Mouse (Mus musculus): Measurements from ENCODE around the gene Ssrp1. TPM values are rescaled to one million over a fixed set of nuclear protein-coding genes. Genes with fewer than 3 reads are reported as not detected.

Gene Ssrp1
- total and polyA plus RNA-seq, 3 experiments, result 241 to 437 (median 297) TPM

DNA sequence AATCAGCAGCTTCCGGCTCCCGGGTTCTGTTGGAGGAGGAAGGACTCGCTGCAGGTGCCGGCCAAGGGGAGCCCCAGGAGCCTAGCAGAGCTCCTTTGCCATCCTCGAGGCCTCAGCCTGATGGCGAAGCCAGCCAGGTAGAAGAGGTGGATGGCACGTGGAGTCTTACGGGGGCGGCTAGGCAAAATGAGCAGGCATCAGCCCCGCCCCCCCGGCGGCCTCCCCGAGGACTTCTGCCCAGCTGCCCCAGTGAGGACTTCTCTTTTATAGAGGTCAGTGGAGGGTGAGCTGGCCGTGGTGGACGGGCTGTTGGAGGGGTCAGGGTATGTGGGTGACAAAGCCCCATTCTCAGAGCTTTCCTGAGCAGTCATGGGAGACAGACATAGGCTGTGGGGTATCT lies 33.1 kb downstream of the Ssrp1 start:
- no peaks in the 10 kb centered on the region for H3K79me2 ChIP-seq (replicated peaks; ENCODE audit: control insufficient read depth, extremely low read depth, insufficient read depth, poor library complexity, severe bottlenecking)
- no peak for TF ChIP-seq ZKSCAN1 (IDR thresholded peaks at IDR 0.05; ENCODE audit: borderline replicate concordance, low read depth, low read length)
- TF ChIP-seq JUND (conservative IDR thresholded peaks at IDR 0.05; ENCODE audit: low read depth, low read length), result no peak
- TF ChIP-seq PAX5 (IDR thresholded peaks at IDR 0.05; ENCODE audit: low read length), result no peak
- no peak for TF ChIP-seq SMC3 (IDR thresholded peaks at IDR 0.05; ENCODE audit: low read depth, low read length)
- no peak for TF ChIP-seq POLR2AphosphoS2 (IDR thresholded peaks at IDR 0.05; ENCODE audit: low read depth, low read length)
- no peak for TF ChIP-seq UBTF (IDR thresholded peaks at IDR 0.05; ENCODE audit: low read depth, low read length)
- dilution Hi-C loops (cut with MboI; ENCODE audit: extremely low pct_ligation_motif_present, extremely low pct_unique_long_range_greater_than_20kb, low sequenced_read_pairs) (no loop called here), in situ Hi-C loops (cut with MboI; ENCODE audit: low pct_ligation_motif_present, low pct_unique_long_range_greater_than_20kb, low sequenced_read_pairs) (no loop called here)
- no peak for DNase-seq (ENCODE audit: extremely low read depth)
- H3K9ac ChIP-seq (ENCODE audit: insufficient read depth, low read depth), result no peak overlapping the region
- no peaks in the 10 kb centered on the region for H3K9me3 ChIP-seq (replicated peaks; ENCODE audit: low read length)
- H3K27ac ChIP-seq (ENCODE audit: insufficient read depth, low read depth), result no peak overlapping the region
- no peaks in the 10 kb centered on the region for H3K4me1 ChIP-seq (ENCODE audit: control insufficient read depth in 1 of 2, insufficient read depth in 2 of 2)
- H3K4me3 ChIP-seq (replicated peaks in 1 of 3; ENCODE audit: low read depth in 2 of 3, low read length in 2 of 3, poor library complexity in 1 of 3), result no peak overlapping the region
- H3K4me2 ChIP-seq (ENCODE audit: insufficient read depth, low read depth, poor library complexity, severe bottlenecking), result no peak overlapping the region
- H3K36me3 ChIP-seq (replicated peaks in 1 of 2; ENCODE audit: control insufficient read depth in 1 of 2, insufficient read depth in 1 of 2, low read length in 1 of 2), result peaks cover 0 to 5% of the 10 kb centered on the region in 2 experiments
- no peaks in the 10 kb centered on the region for H3K27me3 ChIP-seq (replicated peaks)

GRCm38 (mm10) chr2:85071921-85072320 lies 34.9 kb downstream of the Ssrp1 start:
- no peaks in the 10 kb centered on the region for H3K27me3 ChIP-seq (replicated peaks)
- peaks cover 0 to 5% of the 10 kb centered on the region in 2 experiments for H3K36me3 ChIP-seq (replicated peaks in 1 of 2; ENCODE audit: control insufficient read depth in 1 of 2, insufficient read depth in 1 of 2, low read length in 1 of 2)
- H3K4me1 ChIP-seq (ENCODE audit: control insufficient read depth in 1 of 2, insufficient read depth in 2 of 2), result no peaks in the 10 kb centered on the region
- in situ Hi-C loops (cut with MboI; ENCODE audit: low pct_ligation_motif_present, low pct_unique_long_range_greater_than_20kb, low sequenced_read_pairs) (no loop called here), dilution Hi-C loops (cut with MboI; ENCODE audit: extremely low pct_ligation_motif_present, extremely low pct_unique_long_range_greater_than_20kb, low sequenced_read_pairs) (no loop called here)
- no peak overlapping the region for H3K9ac ChIP-seq (ENCODE audit: insufficient read depth, low read depth)
- no peak for DNase-seq (ENCODE audit: extremely low read depth)
- H3K9me3 ChIP-seq (replicated peaks; ENCODE audit: low read length), result no peaks in the 10 kb centered on the region
- H3K4me3 ChIP-seq (replicated peaks in 1 of 3; ENCODE audit: low read depth in 2 of 3, low read length in 2 of 3, poor library complexity in 1 of 3), result no peak overlapping the region
- no peak overlapping the region for H3K4me2 ChIP-seq (ENCODE audit: insufficient read depth, low read depth, poor library complexity, severe bottlenecking)
- H3K79me2 ChIP-seq (replicated peaks; ENCODE audit: control insufficient read depth, extremely low read depth, insufficient read depth, poor library complexity, severe bottlenecking), result no peaks in the 10 kb centered on the region
- no peak overlapping the region for H3K27ac ChIP-seq (ENCODE audit: insufficient read depth, low read depth)
- TF ChIP-seq ETS1 (conservative IDR thresholded peaks at IDR 0.05; ENCODE audit: low read depth, low read length), result no peak
- TF ChIP-seq NRF1 (IDR thresholded peaks at IDR 0.05; ENCODE audit: low read depth, low read length), result no peak
- TF ChIP-seq TCF12 (IDR thresholded peaks at IDR 0.05; ENCODE audit: low read depth, low read length), result no peak
- TF ChIP-seq JUN (IDR thresholded peaks at IDR 0.05; ENCODE audit: insufficient read depth, low read depth, low read length), result no peak
- no peak for TF ChIP-seq EP300 (IDR thresholded peaks at IDR 0.05; ENCODE audit: low read length)
- TF ChIP-seq POLR2AphosphoS2 (IDR thresholded peaks at IDR 0.05; ENCODE audit: low read depth, low read length), result no peak
- TF ChIP-seq MEF2A (IDR thresholded peaks at IDR 0.05; ENCODE audit: borderline replicate concordance, low read depth, low read length), result no peak
- TF ChIP-seq KAT2A (IDR thresholded peaks at IDR 0.05; ENCODE audit: insufficient replicate concordance, low read length), result no peak
- no peak for TF ChIP-seq ZC3H11A (IDR thresholded peaks at IDR 0.05; ENCODE audit: low read depth, low read length)
- TF ChIP-seq RCOR1 (conservative IDR thresholded peaks at IDR 0.05; ENCODE audit: low read depth, low read length), result no peak
- no peak for TF ChIP-seq USF2 (conservative IDR thresholded peaks at IDR 0.05; ENCODE audit: low read depth, low read length)
- TF ChIP-seq E2F4 (IDR thresholded peaks at IDR 0.05; ENCODE audit: insufficient replicate concordance, low read depth, low read length), result no peak
- TF ChIP-seq SMC3 (IDR thresholded peaks at IDR 0.05; ENCODE audit: low read depth, low read length), result no peak
